Mouse (Mus musculus) embryo, embryonic 11.5 days (tissue): ENCODE measurements around the gene Ldhal6b.
"Not testable (repeated sequence)": the region's sequence is repeated elsewhere in the genome, so short reads cannot be mapped to it uniquely, and the experiment has no call there.

Experiments used
- DNase-seq: peaks from one replicate; pipeline ENCODE4 v3.0.0-alpha.2; 2012; ENCODE audit warnings: low read depth, low spot score

Ldhal6b gene

DNA sequence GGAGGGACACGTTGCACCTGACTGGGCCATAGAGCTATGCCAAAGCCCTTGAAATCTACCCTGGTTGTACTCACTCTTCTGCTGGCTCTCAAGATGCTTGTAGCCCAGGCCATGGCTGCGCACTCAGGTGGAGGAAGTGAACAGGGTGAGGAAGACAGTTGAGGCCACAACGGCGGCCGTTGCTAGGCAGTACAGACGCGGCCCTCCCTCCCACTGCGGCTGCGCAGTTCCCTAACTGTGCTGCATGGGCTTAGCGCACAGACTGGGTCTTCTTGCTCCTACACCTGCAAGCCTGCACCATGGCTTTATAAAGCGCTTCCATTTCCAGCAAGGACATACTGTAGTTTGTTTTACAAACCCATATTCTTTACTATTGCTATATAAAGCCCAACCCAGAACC, at the start of gene Ldhal6b:
Gene Ldhal6b, minus strand, starts transcription at position 223 of the 400 bp plus-strand sequence.
- no peak for DNase-seq

DNA sequence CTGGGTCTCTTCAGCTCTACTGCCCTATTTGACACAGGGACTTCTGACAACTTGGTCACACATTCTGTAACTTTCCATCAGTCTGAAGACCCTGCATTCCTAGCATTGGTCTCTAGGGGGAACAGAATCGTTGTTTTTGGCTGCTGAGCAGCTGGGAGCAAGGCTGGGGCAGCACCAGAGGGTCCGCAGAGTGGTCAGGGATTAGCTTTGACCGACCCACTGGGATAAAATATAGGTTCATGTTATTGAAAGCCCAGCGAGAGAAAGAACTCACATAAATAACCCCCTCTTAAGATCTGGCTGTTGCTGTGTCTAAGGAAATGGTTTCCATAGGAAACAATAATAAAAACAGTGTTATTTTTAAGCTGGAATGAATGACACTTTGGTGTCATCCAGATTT, 48.6 kb upstream of the Ldhal6b start:
- no peak for DNase-seq

DNA sequence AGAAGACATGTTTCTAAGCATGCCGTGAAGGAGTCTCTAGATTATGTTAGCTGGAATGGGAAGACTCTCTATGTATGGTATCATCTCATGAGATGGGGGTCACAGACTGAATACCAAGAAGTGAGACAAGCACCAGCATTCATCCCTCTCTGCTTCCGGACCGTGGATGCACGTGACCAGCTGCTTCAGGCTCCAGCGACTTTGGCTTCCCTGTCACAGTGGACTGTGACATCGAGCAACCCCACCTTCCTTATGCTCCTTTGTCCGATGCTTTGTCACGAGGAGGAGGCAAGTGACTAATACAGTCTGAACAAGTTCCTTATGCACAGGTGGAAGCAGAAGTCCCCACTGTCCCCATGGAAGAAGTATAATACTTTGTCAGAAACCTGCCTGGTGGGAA, 48.2 kb upstream of the Ldhal6b start:
- no peak for DNase-seq

DNA sequence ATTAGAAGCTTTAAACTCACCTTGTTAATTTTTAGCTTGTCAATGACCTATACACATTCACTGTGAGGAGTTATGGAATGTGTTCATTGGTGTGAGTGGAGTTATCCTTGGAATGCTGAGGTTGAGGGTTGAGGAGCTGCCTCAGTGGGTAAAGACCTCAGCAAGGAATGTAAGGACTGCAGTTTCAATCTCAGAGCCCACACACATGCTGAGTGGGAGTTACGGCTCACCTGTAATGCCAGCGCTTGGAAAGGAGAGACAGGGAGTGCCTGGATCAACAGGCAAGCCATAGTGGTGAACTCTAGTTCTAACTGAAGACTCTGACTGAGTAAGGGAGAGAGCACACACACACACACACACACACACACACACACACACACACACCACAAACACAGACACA, 45.3 kb upstream of the Ldhal6b start:
- DNase-seq: no peak

DNA sequence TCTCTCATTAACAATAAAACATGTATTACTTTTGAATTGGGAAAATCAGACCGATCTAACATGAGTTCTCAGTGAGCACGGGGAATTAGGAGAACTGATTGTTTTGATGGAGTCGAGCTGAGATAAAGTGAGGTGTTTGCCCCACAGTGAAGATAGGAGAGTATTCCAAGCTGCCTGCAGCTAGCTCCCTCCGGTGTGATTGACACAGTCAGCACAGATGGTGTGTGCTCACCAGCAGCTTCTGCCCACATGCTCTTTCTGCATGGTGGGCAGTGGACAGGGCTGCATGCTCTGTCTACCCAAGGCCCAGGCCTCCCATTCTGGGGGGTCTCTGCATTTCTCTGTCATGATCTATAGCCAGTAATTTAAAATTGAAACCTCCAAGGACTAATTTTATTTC, 35.1 kb upstream of the Ldhal6b start:
- no peak for DNase-seq

DNA sequence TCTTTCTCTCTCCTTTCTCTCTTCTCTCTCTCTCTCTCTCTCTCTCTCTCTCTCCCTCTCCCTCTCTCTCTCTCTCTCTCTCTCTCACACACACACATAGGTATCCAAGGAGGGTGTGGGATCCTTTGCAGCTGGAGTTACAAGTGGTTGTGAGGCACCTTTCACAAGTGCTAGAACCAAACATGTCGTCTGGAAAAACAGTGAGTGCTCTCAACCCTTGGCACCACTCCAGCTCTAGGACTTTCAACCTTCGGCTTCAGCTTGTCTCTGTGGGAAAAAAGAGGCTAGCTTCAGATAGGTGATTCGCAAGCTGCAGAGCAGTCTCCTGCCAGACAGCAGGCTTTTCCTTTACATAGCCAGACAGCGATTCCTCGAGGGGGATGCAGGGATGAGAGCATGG, 25.2 kb upstream of the Ldhal6b start:
- no peak for DNase-seq

DNA sequence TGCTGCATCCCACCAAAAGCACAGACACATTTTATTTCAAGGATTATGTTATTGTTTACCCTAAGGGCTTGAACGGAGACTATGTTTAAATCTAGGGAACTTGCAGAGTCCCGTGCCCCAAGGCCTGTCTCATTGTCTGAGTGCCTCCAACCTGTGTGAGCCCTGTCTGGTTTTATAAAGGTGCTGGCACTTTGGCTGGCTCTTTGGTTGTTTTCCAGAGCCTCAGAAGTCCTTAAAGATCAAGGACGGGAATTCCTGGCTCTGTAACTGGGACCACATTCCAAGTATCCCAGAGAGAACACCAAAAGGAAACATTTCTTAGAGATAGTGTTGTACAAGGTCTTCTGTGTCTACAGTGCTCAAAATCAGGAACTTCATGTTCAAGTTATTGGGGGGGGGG, 24.7 kb upstream of the Ldhal6b start:
- DNase-seq: no peak

DNA sequence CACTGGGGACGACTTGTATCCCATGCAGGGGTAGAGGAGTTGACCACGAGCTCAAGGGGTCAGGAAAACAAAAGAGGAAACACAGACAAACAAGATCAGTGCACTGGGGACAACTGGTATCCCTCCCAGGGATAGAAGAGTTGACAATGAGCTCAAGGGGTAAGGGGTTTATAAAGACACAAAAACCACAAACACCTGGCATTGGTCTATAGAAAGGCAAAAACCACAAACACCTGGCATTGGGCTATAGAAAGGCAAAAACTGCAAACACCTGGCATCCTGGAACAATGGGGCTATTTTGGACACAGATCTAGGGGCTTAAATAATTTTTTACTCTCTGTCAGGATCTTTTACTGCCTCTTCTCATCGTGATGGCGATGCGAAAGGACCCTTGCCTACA, 23.8 kb upstream of the Ldhal6b start:
- DNase-seq: not testable (repeated sequence)

DNA sequence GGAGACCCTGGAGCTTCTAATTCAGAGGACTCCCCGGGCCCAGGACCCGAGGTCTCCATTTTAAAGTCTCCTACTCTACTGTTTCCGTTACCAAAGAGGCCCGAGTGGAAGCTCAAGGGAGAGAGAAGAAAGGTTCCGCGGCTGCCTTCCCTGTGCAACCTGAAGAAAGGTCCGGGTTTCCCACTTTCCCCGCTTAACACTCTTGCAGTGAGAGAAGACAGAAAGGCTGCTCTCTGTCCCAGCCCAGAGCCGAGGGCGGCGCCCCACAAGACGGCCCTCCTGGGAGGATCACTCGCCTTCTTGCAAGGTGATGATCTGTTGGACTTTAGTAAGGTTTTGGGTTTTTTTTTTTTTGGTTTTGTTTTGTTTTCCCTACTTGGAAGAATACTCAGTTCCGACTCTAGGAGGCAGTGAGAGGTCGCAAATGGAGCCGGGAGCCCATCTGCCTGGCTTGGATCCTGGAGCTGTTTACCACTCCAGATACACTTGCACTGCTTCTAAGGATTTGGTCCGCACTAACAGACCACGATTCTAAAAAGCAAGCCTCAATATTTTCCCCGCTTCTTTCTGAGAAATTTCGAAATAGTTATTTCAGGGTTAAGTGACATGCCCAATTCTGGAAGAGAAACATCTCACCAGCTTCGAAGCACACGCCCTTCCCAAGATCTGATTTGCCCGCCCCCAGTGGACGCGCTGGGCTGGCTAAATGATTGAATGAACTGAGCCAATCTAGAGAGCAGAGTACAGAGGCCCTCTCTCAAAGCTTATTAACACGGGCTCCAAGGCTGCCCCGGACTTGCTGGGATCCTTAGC, 21.8 kb upstream of the Ldhal6b start, which contains the start of gene Tmem242:
Gene Tmem242, minus strand, starts transcription at position 101 of the 813 bp plus-strand sequence.
- peak; percentile 87 for DNase-seq

DNA sequence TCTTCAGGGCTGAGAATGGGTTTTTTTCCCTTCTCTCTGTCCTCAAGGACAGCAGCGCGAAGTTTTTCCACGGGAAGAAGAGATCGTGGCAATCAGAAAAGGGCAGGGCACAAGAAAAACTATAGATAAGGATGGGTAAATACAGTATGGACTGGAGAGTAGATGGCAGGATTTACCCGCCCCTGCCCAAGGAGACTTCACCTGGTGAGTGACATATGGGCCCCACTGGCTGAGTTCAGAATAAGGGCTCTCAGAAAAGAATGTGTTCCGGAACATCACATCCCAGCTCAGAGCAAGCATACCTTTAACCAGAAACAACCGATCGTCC, 21.2 kb upstream of the Ldhal6b start:
- no peak for DNase-seq

DNA sequence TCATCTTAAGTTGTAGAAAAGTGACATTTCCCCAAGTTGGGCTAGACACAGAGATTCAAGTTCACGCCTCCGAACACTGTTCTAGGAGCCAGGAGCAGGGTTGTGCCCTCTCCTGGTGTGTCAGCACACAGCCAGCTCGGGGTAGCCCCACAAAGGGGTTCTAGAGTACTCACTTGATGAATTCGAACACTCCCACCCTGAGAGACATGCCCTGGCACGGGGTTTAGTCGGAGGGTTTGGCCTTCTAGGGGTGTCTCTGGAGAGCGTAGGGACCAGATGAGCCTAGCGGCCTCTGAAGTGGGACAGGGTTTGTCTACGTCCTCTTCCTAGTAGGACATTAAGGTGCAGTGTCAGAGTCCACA, 11.2 kb upstream of the Ldhal6b start:
- DNase-seq: no peak

DNA sequence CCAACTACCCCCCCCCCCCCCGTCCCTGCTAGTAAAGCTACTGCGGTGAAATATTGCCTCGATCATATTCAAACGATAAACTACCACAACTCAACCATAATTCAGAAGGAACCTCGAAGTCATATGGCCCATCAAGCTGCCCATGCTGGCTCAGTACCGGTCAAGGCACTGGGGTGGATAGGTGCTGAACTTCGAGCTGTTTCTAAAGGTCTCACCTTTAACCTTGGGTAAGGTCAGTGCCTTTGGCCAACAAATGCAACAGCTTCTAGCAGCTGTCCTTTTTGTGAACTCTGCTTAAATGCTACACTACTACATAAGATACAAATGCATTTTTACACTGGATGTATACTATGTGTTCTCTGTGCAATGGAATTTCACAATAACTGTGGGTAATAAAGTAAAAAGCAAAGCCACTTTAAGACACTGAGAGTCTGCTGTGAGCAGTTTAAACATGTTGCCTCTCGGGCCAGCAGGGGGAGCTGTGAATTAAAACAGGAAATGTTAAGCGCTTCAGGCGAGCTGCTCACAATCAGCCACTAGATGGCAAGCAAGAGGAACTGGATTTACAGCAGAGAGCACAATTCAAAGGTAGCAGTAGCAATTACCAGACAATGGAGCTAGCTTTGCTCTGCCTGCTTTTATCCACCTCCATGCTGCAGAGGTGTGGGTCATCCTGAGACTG, 10.7 kb upstream of the Ldhal6b start:
- peak; percentile 88 for DNase-seq

DNA sequence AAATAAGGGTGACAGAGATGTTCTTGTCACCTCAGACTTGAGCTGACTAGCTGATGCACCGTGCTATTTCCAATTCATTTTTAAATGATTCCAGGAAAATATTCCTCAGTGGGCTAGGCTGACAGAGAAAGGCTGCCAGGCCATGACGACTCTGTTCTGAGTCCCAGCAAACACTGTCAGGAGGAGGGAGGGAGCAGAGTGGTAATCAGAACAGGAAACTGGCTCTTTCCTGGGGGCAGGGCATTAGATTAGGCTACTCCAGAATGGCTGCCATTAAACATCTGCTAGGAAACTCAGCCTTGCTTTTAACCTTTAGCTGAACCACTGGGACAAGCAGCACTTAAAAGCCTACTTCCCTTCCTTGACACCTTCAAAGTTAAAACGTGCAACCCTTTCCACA, 6.6 kb upstream of the Ldhal6b start:
- no peak for DNase-seq

DNA sequence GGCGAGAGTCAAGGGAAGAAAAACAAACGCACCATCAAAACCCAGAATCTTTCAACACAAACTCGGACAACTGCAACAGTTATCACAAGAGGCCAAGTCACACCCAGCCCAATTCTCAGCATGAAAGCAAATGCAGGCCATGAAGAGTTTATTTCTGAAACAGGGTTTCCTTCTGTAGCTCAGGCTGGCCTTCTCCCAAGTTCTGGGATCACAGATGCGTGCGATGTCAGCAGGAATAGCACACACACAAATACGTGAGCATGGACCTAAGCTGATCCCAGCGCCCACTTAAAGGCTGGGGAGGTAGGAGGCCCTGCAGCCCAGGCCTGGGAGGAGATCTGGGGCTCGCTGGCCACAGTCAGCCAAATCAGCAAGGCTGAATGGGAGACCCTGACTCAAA, 5.6 kb upstream of the Ldhal6b start:
- no peak for DNase-seq

DNA sequence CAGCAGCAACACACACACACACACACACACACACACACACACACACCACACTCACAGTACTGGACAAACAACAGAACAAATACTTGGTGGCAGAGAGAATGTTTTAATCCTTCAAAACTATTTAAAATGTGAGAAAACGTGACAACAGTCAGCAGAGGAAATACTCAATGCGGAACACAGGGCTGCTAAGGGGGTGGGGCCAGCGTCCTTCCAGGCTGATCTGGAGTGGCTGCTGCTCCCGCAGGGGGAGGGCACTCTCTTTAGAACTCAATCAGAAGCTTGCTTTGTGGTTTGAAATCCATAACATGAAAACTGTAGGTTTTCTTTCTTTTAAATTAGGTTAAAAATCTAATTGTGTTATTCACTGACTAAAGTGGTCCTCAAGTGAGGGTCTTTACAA, 3.3 kb upstream of the Ldhal6b start:
- no peak for DNase-seq

DNA sequence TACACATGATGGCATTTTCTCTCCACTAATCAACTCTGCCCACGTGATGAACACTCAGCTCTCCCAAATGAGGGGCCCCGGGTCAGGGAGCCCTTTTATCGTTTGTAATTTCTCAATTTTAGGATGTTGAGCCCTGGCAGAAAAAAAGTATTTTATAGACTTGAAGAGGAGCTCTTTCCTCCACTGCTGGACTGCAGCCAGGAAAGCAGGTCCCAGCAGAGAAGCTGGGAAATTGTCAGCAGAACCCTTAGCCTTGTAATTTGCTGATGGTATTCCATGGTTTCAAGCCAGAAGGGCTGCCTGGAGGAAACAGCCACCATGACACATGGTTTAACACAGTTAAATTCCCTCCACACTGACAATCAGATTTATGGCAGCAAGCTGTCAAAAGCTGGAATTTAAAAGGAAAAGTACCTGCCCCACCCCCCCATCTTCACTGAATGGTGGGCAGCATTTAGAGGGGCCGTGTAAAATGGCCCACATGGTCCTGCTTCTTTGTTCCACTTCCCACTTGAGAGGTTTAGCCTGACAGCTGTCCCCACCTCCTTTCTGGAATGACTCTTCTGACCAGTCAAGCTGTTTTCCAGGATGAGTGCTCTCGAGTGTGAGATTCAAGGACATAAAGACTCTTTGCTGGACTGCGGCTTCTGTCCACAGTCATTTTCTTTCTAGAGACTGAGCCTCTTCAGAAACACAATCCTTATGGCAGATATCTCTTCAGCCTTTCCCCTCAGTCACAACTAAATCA, 1.4 kb upstream of the Ldhal6b start:
- DNase-seq: no peak

DNA sequence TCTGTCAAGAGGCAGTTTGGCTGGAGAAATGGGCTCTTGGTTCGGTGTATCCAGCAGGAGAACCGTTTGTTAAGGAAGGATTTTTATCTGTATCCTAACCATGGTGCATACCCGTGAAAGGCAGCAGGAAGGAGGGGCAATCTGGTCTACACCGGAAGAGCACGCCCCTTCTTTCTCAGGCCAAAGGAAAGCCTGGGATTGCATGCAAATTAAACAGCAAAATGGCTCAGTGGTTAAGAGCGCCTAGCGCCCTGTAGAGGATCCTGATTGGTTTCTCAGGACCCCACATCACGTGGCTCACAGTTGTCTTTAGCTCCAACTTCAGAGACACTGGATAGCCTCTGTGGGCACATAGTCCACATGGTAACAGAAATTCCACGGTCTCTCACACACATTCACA, 489 bp upstream of the Ldhal6b start:
- DNase-seq: no peak

DNA sequence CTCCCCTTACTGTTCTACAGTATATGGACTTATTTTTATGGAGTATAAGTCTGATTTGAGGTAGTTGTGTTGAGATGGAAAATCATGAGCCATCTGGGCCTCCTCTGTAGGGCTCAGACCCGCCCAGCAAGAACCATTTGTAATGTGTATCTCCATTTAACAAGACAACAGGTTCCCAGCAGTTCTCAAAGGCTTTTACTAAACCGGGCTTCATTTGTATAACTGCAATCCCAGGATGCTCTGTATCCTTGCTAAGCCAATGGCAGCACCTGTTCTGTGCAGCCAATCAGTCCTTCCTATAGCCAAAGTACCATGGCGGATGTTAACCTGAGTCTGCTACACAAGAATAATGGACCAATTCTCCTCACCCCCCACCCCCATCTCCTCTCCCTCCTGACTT, 2.0 kb downstream of the Ldhal6b start:
- DNase-seq: no peak

DNA sequence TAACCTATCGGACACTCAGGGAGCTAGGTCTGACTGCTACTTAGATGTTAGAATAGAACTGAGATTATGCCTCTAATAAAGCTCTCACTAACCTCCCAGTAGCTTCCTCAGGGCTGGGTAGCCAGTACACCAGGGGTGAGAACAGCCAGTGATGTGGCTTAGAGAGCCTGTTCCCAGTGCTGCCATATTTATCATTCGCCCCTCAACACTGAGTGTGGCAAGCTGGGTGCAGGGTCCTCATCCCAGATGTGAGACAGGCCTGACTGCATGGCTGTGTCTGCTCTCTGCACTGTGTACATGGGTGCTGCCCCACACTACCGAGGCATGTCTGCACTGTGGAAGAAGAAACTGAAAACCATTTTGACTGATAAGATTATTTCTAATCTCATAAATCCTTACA, 4.5 kb downstream of the Ldhal6b start:
- no peak for DNase-seq

DNA sequence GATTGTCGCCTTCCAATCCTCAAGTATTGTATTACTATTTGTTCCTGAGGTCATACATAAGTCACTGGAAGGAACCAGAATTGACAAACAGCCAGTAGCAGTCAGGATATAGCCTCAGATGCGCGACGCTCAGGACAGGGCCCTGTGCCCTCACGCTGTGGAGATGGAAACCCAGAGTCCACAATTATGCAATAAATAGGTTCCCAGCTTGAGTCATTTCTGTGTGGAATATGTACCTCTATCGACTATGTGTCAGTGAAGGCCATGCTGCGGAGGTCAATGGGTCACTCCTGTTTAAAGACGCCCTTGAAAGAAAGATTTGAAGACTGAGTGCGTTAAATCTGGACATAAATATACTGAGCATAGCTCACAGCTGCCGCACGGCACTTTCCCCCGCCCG, 5.2 kb downstream of the Ldhal6b start:
- no peak for DNase-seq

DNA sequence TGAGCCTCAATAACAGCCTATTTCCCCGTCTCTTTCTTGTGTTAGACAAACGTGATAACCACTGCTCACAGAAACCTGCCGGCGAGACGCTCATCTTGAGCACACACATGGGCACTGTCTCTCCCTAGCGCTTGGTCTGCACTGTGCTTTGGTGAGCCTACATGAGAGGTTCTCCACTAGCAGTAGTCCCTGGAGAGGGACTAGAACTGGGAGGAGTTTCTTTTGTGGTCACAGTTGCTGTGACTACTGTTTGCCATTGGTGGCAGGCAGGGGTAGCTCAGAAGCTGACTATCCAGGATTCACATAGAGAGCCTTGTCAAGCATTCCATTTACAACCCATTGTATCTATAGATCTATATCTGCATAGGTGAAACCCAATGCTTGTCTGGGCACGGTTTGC, 5.8 kb downstream of the Ldhal6b start:
- DNase-seq: no peak

DNA sequence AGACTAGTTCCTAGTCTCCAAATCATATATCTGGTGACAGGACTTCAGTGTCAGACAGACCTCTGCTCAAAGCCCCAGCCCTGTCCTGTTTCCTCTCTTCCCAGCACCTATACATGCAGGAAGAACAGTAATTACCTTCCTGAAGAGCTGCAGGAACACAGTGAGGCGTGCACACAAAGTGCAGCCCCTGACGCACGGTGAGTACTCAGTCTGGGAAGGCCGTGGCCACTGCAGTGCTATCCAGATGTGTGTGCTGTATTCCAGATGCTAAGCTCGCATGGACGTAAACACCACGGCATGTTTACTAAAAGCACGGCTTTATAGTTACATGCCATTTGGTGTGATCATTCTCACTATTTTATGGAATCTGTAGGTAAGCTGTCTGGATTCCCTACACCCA, 6.3 kb downstream of the Ldhal6b start:
- DNase-seq: no peak

DNA sequence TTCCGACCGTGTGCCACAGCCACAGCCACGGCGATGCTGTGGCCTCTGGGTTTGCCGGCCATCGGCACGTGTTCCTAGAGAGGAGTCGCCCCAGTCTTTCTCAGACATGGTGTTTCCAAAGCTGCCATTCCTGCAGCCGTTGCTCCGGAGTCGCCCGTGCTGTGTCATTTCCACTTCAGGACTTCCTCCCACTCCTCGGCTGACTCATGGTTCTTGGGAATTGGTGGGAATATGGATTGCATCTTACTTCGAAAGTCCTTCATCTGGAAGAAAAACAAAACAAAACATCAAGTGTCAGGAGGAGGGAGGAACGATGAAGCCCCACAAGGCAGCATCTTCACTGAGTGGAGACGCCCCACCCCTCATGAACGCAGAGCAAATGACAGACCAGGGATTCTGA, 7.4 kb downstream of the Ldhal6b start:
- no peak for DNase-seq
